Mouse (Mus musculus) forebrain, postnatal 0 days (tissue): ENCODE measurements at regions not wholly inside any gene's neighbourhood (a gene's known extent, or its start where the extent isn't known, plus 50 kb on each side); places are given as distances from the start of the nearest gene placed in this dataset.

Source experiments
- ATAC-seq: fragments of 200-750 bp; cut with Nextera tagmentation; 2 replicates; pipeline ENCODE4 v1.8.0; 2017; ENCODE audit warnings: mild to moderate bottlenecking, moderate library complexity
- DNase-seq: peaks from one replicate; pipeline ENCODE4 v3.0.0-alpha.2; 2015
- H3K27ac ChIP-seq: fragments of 300-500 bp; sonication (generic); 2 replicates; pipeline ENCODE4 v1.5.1; 2014; ENCODE audit warnings: low read depth, mild to moderate bottlenecking, antibody characterized with exemption, low read length, moderate library complexity, mixed read lengths
- H3K27me3 ChIP-seq: fragments of 300-500 bp; sonication (generic); 2 replicates; pipeline ENCODE4 v1.6.1; 2014; ENCODE audit warnings: mild to moderate bottlenecking, low read length, mixed read lengths; ENCODE audit not compliant: insufficient read depth
- H3K36me3 ChIP-seq: fragments of 300-500 bp; sonication (generic); 2 replicates; pipeline ENCODE4 v1.6.1; 2014; ENCODE audit warnings: mild to moderate bottlenecking, moderate library complexity; ENCODE audit not compliant: insufficient read depth
- H3K4me1 ChIP-seq: fragments of 300-500 bp; sonication (generic); 2 replicates; pipeline ENCODE4 v1.6.1; 2014; ENCODE audit warnings: antibody characterized with exemption; ENCODE audit not compliant: insufficient read depth
- H3K4me2 ChIP-seq: fragments of 300-500 bp; sonication (generic); 2 replicates; pipeline ENCODE4 v1.6.1; 2014; ENCODE audit warnings: low read depth, mild to moderate bottlenecking, moderate library complexity
- H3K4me3 ChIP-seq: fragments of 300-500 bp; sonication (generic); 2 replicates; pipeline ENCODE4 v1.5.1; 2014; ENCODE audit warnings: low read depth, low read length, mixed read lengths
- H3K9ac ChIP-seq: fragments of 300-500 bp; sonication (generic); 2 replicates; pipeline ENCODE4 v1.6.1; 2014; ENCODE audit warnings: mild to moderate bottlenecking
- H3K9me3 ChIP-seq: fragments of 300-500 bp; sonication (generic); 2 replicates; pipeline ENCODE4 v1.6.1; 2016; ENCODE audit warnings: low read length
- CTCF ChIP-seq: sonication (generic); IDR thresholded peaks from 2 replicates; pipeline ENCODE4 v1.5.1; 2016; ENCODE audit warnings: antibody characterized with exemption, control low read depth, low read depth
- WGBS: fragments of 180-500 bp; shearing (Covaris S2); extraction: QIAGEN DNeasy Blood & Tissue Kit; methylation state at CpG from one replicate; pipeline ENCODE4 v1.1.7; 2014; 5-methylcytosine and 5-hydroxymethylcytosine counted together

DNA sequence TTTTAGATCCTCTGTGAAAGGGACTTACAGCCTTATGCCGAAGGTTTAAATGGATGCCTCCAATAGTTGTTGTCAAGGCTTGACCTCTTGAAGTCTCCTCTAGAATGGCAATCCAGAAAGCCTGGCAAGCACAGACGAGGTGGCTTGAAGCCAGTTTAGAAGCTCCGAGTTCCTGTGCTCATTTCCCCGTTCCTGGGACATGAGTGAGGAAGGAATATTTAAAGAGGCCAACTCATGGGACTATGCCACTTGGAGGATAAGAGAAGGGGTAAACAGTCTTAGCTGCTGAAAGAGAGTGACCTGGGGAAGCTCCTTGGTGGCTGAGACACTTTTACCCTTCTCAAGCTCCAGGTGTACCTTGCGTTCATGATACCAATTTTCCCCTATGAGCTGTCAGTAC lies 335.1 kb upstream of the Xrcc4 start:
- Histone ChIP-seq H3K4me2 (no peak overlapping the region), H3K27me3 (no peaks in the 10 kb centered on the region), H3K4me1 (0 out of 2 replicates have a peak, but pooled peaks cover 4% of the 10 kb centered on the region), H3K9me3 (no peaks in the 10 kb centered on the region), H3K27ac (no peak overlapping the region), H3K4me3 (no peak overlapping the region), H3K36me3 (no peaks in the 10 kb centered on the region), H3K9ac (no peak overlapping the region)
- DNase-seq, result no peak
- no peak for TF ChIP-seq CTCF
- WGBS, result 82% methylated on average over 5 of the region's 5 CpGs
- ATAC-seq, result no peak

DNA sequence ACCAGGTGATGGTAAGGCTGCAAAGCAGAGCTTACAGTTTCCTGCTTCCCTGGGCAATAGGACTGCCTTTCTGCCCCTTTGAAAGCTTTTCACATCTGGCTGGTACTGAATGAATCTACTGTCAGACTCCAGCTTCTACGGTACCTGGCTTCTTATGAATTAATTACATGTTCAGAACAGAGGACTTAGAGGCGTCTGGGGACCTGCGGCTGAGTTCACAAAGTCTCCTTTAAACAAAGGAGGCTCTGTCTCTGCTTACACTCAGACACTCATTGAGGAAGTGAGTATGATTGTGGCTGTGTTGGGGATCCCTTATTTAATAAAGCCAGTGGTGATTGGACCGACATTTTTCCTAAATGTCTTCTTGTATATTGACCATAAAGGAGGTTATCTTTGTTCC lies 331.6 kb upstream of the Xrcc4 start:
- DNase-seq (no peak), ATAC-seq (no peak)
- H3K4me1 ChIP-seq, result 0 out of 2 replicates have a peak, but pooled peaks cover 4% of the 10 kb centered on the region
- no peaks in the 10 kb centered on the region for H3K9me3 ChIP-seq
- H3K36me3 ChIP-seq, result no peaks in the 10 kb centered on the region
- no peak overlapping the region for H3K4me2 ChIP-seq
- no peak overlapping the region for H3K9ac ChIP-seq
- no peak for TF ChIP-seq CTCF
- no peak overlapping the region for H3K4me3 ChIP-seq
- no peaks in the 10 kb centered on the region for H3K27me3 ChIP-seq
- no peak overlapping the region for H3K27ac ChIP-seq
- 32% methylated on average over 4 of the region's 4 CpGs for WGBS

DNA sequence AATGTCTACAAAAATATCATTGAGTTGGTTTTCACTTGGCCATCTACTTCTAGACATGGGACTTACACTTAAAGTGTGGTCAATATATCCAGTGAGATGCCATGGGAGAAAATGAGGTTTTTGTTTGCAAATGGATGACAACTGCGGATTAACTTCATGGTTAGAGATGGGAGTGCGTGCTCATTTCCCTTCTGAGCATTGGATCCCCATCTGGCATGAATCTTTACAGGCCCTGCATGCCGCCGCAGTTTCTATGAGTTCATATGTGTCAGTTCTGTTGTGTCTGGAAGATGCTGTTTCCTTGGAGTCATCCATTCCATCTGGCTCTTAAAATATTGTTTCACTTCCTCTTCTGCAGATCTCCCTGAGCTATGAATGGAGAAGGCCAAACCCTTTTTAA lies 315.0 kb upstream of the Xrcc4 start:
- Histone ChIP-seq H3K4me1 (no peaks in the 10 kb centered on the region), H3K9me3 (no peaks in the 10 kb centered on the region), H3K4me2 (no peak overlapping the region), H3K27ac (no peak overlapping the region), H3K36me3 (no peaks in the 10 kb centered on the region), H3K9ac (no peak overlapping the region), H3K27me3 (no peaks in the 10 kb centered on the region), H3K4me3 (no peak overlapping the region)
- peak; percentile 21 for DNase-seq
- WGBS, result 71% methylated on average over 4 of the region's 4 CpGs
- TF ChIP-seq CTCF, result no peak
- ATAC-seq, result peak; percentile 64; the same call in 1 of the 2 replicates

DNA sequence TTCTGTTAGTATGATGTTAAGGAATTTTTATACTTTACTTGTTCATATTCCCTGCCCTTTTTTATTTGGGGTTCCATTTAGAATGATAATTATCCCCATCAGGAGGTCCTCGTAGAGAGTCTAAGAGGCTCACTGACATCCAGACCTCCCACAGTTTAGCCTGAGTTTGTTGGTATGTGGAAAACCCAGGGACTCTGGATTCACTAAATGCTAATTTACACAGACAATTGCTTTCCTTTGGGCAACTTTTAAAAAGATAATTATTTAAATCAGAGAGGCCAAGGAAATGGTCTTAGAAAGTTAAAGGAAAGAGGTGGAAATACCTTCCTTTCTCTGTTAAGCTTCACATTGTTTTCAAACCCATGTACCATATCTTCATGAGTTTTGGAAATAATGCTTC lies 312.7 kb upstream of the Xrcc4 start:
- H3K9me3 ChIP-seq, result no peaks in the 10 kb centered on the region
- no peak overlapping the region for H3K9ac ChIP-seq
- ATAC-seq (no peak), DNase-seq (no peak)
- no peak overlapping the region for H3K4me3 ChIP-seq
- no peaks in the 10 kb centered on the region for H3K4me1 ChIP-seq
- H3K27ac ChIP-seq, result no peak overlapping the region
- TF ChIP-seq CTCF, result no peak
- no peaks in the 10 kb centered on the region for H3K27me3 ChIP-seq
- no peak overlapping the region for H3K4me2 ChIP-seq
- H3K36me3 ChIP-seq, result no peaks in the 10 kb centered on the region
- WGBS, result 13% methylated on average over 1 of the region's 1 CpGs

DNA sequence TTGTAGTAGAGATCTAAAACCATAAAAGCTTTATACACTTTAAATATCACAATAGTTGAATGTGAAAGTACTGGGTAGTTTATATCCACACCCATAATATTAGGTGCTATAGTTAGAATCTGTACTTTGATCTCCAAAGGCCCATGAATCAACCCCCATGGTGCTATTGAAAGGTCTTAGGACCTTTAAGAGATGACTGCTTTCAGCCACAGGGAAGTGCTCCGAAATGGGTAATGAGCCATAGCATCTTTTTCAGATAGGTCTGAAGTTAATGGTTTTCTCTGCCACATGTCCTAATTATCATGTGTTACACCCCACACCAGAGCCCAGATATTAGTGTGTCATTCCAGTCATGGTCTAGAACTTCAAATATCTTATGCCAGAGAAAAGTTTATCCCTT lies 312.1 kb upstream of the Xrcc4 start:
- no peak overlapping the region for H3K4me3 ChIP-seq
- ATAC-seq (no peak), DNase-seq (no peak)
- no peak for TF ChIP-seq CTCF
- H3K36me3 ChIP-seq, result no peaks in the 10 kb centered on the region
- no peaks in the 10 kb centered on the region for H3K9me3 ChIP-seq
- H3K4me1 ChIP-seq, result no peaks in the 10 kb centered on the region
- H3K27ac ChIP-seq, result no peak overlapping the region
- no peaks in the 10 kb centered on the region for H3K27me3 ChIP-seq
- WGBS, result 24% methylated on average over 1 of the region's 1 CpGs
- H3K4me2 ChIP-seq, result no peak overlapping the region
- H3K9ac ChIP-seq, result no peak overlapping the region

DNA sequence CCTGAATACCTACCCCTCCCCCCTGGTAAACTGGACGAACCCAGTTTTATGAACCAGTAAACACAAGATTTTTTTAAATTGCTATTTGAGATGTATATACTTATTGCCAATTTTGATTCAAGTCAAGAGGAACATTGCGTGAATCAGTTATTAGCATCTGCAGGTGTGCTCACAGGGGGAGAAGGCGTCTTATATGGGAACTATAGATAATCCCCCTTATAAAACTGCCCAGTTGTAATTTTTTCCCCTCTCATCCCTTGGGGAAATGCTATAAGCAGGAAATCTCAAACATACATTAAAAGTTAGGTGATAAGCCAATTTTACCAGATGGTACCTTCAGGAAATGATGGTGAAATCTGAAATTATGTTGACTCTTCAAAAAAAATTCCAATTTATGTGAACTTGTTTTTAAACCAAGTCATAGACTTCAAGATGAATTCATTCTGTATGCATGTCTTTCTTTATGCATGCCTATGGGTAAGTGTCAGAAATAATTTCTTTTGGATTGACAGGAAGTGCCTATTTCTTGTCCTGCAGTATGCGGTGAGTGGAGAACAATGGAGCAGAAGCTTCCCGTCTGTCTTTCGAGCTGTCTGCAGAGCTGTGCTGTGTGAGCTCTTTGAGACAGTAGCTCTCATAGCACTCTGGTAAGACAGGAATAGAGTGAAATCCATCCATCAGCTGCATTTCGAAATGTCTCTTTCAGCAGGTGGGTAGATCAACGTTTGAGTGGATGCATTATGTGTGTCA lies 306.0 kb upstream of the Xrcc4 start:
- ATAC-seq, result peak; percentile 61
- H3K4me1 ChIP-seq, result peaks cover 9% of the 10 kb centered on the region; the same call in 1 of the 2 replicates
- no peaks in the 10 kb centered on the region for H3K36me3 ChIP-seq
- H3K4me2 ChIP-seq, result no peak overlapping the region
- H3K9me3 ChIP-seq, result no peaks in the 10 kb centered on the region
- 49% methylated on average over 8 of the region's 8 CpGs for WGBS
- TF ChIP-seq CTCF, result no peak
- 0 out of 2 replicates have a peak overlapping the region, but pooled peaks have one; percentile 22 for H3K27ac ChIP-seq
- no peak overlapping the region for H3K4me3 ChIP-seq
- no peak overlapping the region for H3K9ac ChIP-seq
- DNase-seq, result peak; percentile 50
- no peaks in the 10 kb centered on the region for H3K27me3 ChIP-seq

DNA sequence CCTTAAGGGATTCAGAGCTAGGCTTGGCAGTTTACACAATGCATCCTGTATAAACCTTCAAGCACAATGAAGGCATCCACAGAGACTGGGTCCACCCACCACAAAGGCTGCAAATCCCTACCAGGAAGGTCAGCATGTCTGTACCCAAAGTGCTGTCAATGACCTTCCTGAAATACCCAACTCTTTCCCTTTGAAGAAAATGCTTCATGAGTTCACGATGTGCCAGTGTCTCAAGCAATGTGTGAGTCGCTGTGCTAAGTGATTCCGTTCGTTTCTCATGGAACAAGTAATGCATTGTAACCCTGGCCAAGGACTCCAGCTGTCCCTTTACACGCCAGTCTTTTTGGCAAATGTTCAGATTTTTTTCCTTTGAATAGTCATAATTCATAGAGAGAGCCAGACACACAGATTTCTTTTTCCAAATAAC lies 305.4 kb upstream of the Xrcc4 start:
- no peak overlapping the region for H3K9ac ChIP-seq
- no peaks in the 10 kb centered on the region for H3K27me3 ChIP-seq
- ATAC-seq, result peak; percentile 84
- peak; percentile 66 for DNase-seq
- WGBS, result 11% methylated on average over 5 of the region's 5 CpGs
- no peak for TF ChIP-seq CTCF
- 0 out of 2 replicates have a peak overlapping the region, but pooled peaks have one; percentile 22 for H3K27ac ChIP-seq
- H3K4me3 ChIP-seq, result no peak overlapping the region
- no peak overlapping the region for H3K4me2 ChIP-seq
- no peaks in the 10 kb centered on the region for H3K36me3 ChIP-seq
- no peaks in the 10 kb centered on the region for H3K9me3 ChIP-seq
- H3K4me1 ChIP-seq, result peaks cover 9% of the 10 kb centered on the region; the same call in 1 of the 2 replicates
